Mouse (Mus musculus) left cerebral cortex, adult 18-20 months (tissue): Measurements from ENCODE around the gene Eif2d. TPM values are rescaled to one million over a fixed set of nuclear protein-coding genes. Genes with fewer than 3 reads are reported as not detected.

ENCODE experiments used
- DNase-seq, 2 experiments: peaks; one replicate each; pipeline ENCODE4 v3.0.0; 2021 to 2022; ENCODE audit warnings: low spot score in 2 of 2, mixed read lengths in 1 of 2
- long read RNA-seq, 2 experiments: library from polyadenylated mRNA; stranded (forward); transcript quantifications; one replicate each; pipeline ENCODE4 v2.0.0; 2021
- total RNA-seq, 2 experiments: library from RNA; stranded (reverse); gene quantifications; 2 replicates each; pipeline ENCODE4 v1.2.3; 2021

Gene Eif2d
- 10 to 100 TPM; 35.0 to 37.5 TPM for total RNA-seq
- long read RNA-seq, experiment 1, transcript Eif2d-202 (15 exons, 2,009 nt): major isoform, 24 of 40 reads
- long read RNA-seq, experiment 1, partial matches to known transcripts: 6 of 40 reads
- long read RNA-seq, experiment 1, other reads (novel, unspliced or antisense): 10 of 40 reads
- long read RNA-seq, experiment 2, transcript Eif2d-202 (15 exons, 2,009 nt): major isoform, 14 of 27 reads
- long read RNA-seq, experiment 2, partial matches to known transcripts: 5 of 27 reads
- long read RNA-seq, experiment 2, other reads (novel, unspliced or antisense): 7 of 27 reads

- DNase-seq: peak; percentile 87 to 91
Observed at GRCm38 (mm10) chr1:131153018-131153629, at the start of gene Eif2d. Gene Eif2d, plus strand, starts transcription at chr1:131153181.

- no peak for DNase-seq
Observed at GRCm38 (mm10) chr1:131103776-131104424, 49.1 kb upstream of the Eif2d start.

GRCm38 (mm10) chr1:131107575-131108308 is 45.2 kb upstream of the Eif2d start:
- DNase-seq: no peak

- DNase-seq: no peak
Observed at GRCm38 (mm10) chr1:131110525-131111106, 42.4 kb upstream of the Eif2d start.

GRCm38 (mm10) chr1:131112576-131112975 is 40.4 kb upstream of the Eif2d start:
- no peak for DNase-seq

GRCm38 (mm10) chr1:131115932-131116331 is 37.0 kb upstream of the Eif2d start:
- peak; percentile 74 to 81 for DNase-seq

GRCm38 (mm10) chr1:131116430-131117011 is 36.5 kb upstream of the Eif2d start:
- peak; percentile 67 to 85 for DNase-seq

GRCm38 (mm10) chr1:131118530-131118929 is 34.5 kb upstream of the Eif2d start:
- peak; percentile 38 to 45 for DNase-seq

GRCm38 (mm10) chr1:131119026-131119425 is 34.0 kb upstream of the Eif2d start:
- no peak for DNase-seq

GRCm38 (mm10) chr1:131121987-131122386 is 31.0 kb upstream of the Eif2d start:
- DNase-seq: no peak

GRCm38 (mm10) chr1:131123522-131124265 is 29.3 kb upstream of the Eif2d start:
- no peak for DNase-seq

GRCm38 (mm10) chr1:131125987-131126744 is 26.8 kb upstream of the Eif2d start:
- DNase-seq: peak; percentile 70 to 74

- DNase-seq: no peak
Observed at GRCm38 (mm10) chr1:131134231-131134630, 18.8 kb upstream of the Eif2d start.

- DNase-seq: peak in 1 of 2 experiments; percentile 34
Observed at GRCm38 (mm10) chr1:131134942-131135522, 17.9 kb upstream of the Eif2d start.

- DNase-seq: no peak
Observed at GRCm38 (mm10) chr1:131135960-131136629, 16.9 kb upstream of the Eif2d start.

GRCm38 (mm10) chr1:131137111-131137510 is 15.9 kb upstream of the Eif2d start:
- DNase-seq: no peak

GRCm38 (mm10) chr1:131137717-131138118 is 15.3 kb upstream of the Eif2d start:
- DNase-seq: peak in 1 of 2 experiments; percentile 12
